Mouse (Mus musculus) kidney, embryonic 14.5 days (tissue): ENCODE data around the gene Gm42742. TPM values are rescaled to one million over a fixed set of nuclear protein-coding genes. Genes with fewer than 3 reads are reported as not detected.

ENCODE experiments used
- ATAC-seq: fragments of 200-750 bp; cut with Nextera tagmentation; 2 replicates; pipeline ENCODE4 v1.8.0; 2017; ENCODE audit warnings: moderate number of reproducible peaks, mild to moderate bottlenecking, moderate TSS enrichment, moderate library complexity; ENCODE audit not compliant: low FRiP score, low TSS enrichment
- H3K27ac ChIP-seq: fragments of 300-500 bp; sonication (generic); 2 replicates; pipeline ENCODE4 v1.5.1; 2014; ENCODE audit warnings: low read depth, mild to moderate bottlenecking, low read length, moderate library complexity, mixed read lengths
- H3K27me3 ChIP-seq: fragments of 300-500 bp; sonication (generic); 2 replicates; pipeline ENCODE4 v1.6.1; 2014; ENCODE audit warnings: mild to moderate bottlenecking, low read length; ENCODE audit not compliant: control insufficient read depth, insufficient read depth
- H3K36me3 ChIP-seq: fragments of 300-500 bp; sonication (generic); 2 replicates; pipeline ENCODE4 v1.6.1; 2014; ENCODE audit warnings: low read length, mixed read lengths; ENCODE audit not compliant: control insufficient read depth, insufficient read depth
- H3K4me1 ChIP-seq: fragments of 300-500 bp; sonication (generic); 2 replicates; pipeline ENCODE4 v1.6.1; 2014; ENCODE audit warnings: low read length, mixed read lengths; ENCODE audit not compliant: control insufficient read depth, insufficient read depth
- H3K4me2 ChIP-seq: fragments of 300-500 bp; sonication (generic); replicated peaks from 2 replicates; pipeline ENCODE4 v1.6.1; 2014; ENCODE audit warnings: low read depth, mild to moderate bottlenecking, low read length
- H3K4me3 ChIP-seq: fragments of 300-500 bp; sonication (generic); 2 replicates; pipeline ENCODE4 v1.5.1; 2014; ENCODE audit warnings: mild to moderate bottlenecking, low read length
- H3K9ac ChIP-seq: fragments of 300-500 bp; sonication (generic); 2 replicates; pipeline ENCODE4 v1.6.1; 2014; ENCODE audit warnings: low read depth, mild to moderate bottlenecking, low read length, moderate library complexity
- H3K9me3 ChIP-seq: fragments of 300-500 bp; sonication (generic); 2 replicates; pipeline ENCODE4 v1.6.1; 2016; ENCODE audit warnings: low read length; ENCODE audit not compliant: control insufficient read depth
- WGBS: fragments of 180-500 bp; shearing (Covaris S2); extraction: QIAGEN DNeasy Blood & Tissue Kit; methylation state at CpG from one replicate; pipeline ENCODE4 v1.1.7; 2014; 5-methylcytosine and 5-hydroxymethylcytosine counted together
- microRNA-seq: library from miRNA; unstranded; fragments of <30 nt; microRNA quantifications from one replicate; pipeline ENCODE4, GENCODE M21; 2016
- polyA plus RNA-seq: library from polyadenylated mRNA; unstranded; fragments of >200 nt; fragmentation: Nextera tagmentation; extraction: Ambion mirVana; gene quantifications from 2 replicates; pipeline ENCODE4 v1.2.1, GENCODE M21; 2014

Gm42742 gene
- polyA plus RNA-seq, 1 experiment from 2014 or later, result 65.4 TPM

GRCm38 (mm10) chr7:126975493-126975892 lies 45.4 kb downstream of the Gm42742 start:
- peak overlapping the region; percentile 58 for H3K4me2 ChIP-seq
- H3K36me3 ChIP-seq, result peaks cover 27% of the 10 kb centered on the region
- ATAC-seq, result peak; percentile 30; the same call in 1 of the 2 replicates
- H3K4me3 ChIP-seq, result peak overlapping the region; percentile 100
- peak overlapping the region; percentile 97 for H3K27ac ChIP-seq
- peak overlapping the region; percentile 42 for H3K9ac ChIP-seq
- 14% methylated on average over 8 of the region's 8 CpGs for WGBS
- no peaks in the 10 kb centered on the region for H3K9me3 ChIP-seq
- H3K4me1 ChIP-seq, result peaks cover 4% of the 10 kb centered on the region; the same call in 1 of the 2 replicates
- no peaks in the 10 kb centered on the region for H3K27me3 ChIP-seq

DNA sequence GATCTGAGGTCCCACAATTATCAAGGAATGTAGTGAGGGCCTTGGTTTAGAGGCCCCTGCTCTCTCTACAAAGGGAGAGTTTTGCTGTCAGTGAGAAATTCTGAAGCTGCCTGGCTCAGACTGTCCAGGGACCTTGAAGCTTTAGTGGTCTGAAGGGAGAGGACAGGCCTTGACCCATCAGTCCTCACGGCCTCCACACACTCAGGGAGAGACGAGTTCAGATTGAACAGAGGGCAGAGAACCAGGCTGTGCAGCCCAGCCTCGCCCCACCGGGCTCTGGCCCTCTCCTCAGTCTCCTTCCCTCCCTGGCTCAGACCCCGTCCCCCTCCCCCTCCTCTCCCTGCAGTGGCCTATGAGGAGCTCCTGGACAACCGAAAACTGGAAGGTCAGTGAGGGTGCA lies 53.5 kb downstream of the Gm42742 start:
- no peak overlapping the region for H3K27ac ChIP-seq
- H3K9ac ChIP-seq, result no peak overlapping the region
- no peak overlapping the region for H3K4me3 ChIP-seq
- H3K9me3 ChIP-seq, result no peaks in the 10 kb centered on the region
- H3K36me3 ChIP-seq, result no peaks in the 10 kb centered on the region
- peaks cover 19% of the 10 kb centered on the region for H3K27me3 ChIP-seq
- no peaks in the 10 kb centered on the region for H3K4me1 ChIP-seq
- 64% methylated on average over 6 of the region's 6 CpGs for WGBS
- no peak for ATAC-seq
- no peak overlapping the region for H3K4me2 ChIP-seq

- no peak for ATAC-seq
- H3K4me1 ChIP-seq, result no peaks in the 10 kb centered on the region
- no peak overlapping the region for H3K4me2 ChIP-seq
- no peak overlapping the region for H3K4me3 ChIP-seq
- H3K27me3 ChIP-seq, result peaks cover 20% of the 10 kb centered on the region
- H3K9ac ChIP-seq, result no peak overlapping the region
- no peaks in the 10 kb centered on the region for H3K9me3 ChIP-seq
- no peaks in the 10 kb centered on the region for H3K36me3 ChIP-seq
- WGBS, result 70% methylated on average over 3 of the region's 3 CpGs
- H3K27ac ChIP-seq, result no peak overlapping the region
These were observed 55.3 kb downstream of the Gm42742 start for GRCm38 (mm10) chr7:126965568-126965967.

Small RNAs within 50 kb of the gene (microRNA-seq; reads per million reads assigned to microRNA genes)
- gene Gm44343, result not detected

Other genes starting within 250 kb of the Gm42742 start
- gene Ypel3, start 244.1 kb downstream of the Gm42742 start, polyA plus RNA-seq, result 87.5 and 94.5 TPM in 2 replicates
- gene Tbx6, start 239.6 kb downstream of the Gm42742 start, polyA plus RNA-seq, result 0.24 and 0.36 TPM in 2 replicates
- 294 and 371 TPM in 2 replicates for gene Ppp4c, start 228.6 kb downstream of the Gm42742 start, polyA plus RNA-seq
- gene Fam57b, start 223.4 kb downstream of the Gm42742 start, polyA plus RNA-seq, result 0.15 TPM in 1 of 2 replicates, not detected in the other
- not detected in 2 replicates for gene 4930451I11Rik, start 189.5 kb downstream of the Gm42742 start, polyA plus RNA-seq
- 7.2 and 8.8 TPM in 2 replicates for gene Doc2a, start 173.7 kb downstream of the Gm42742 start, polyA plus RNA-seq
- gene Hirip3, start 159.1 kb downstream of the Gm42742 start, polyA plus RNA-seq, result 22.8 and 23.5 TPM in 2 replicates
- gene Ino80e, start 158.7 kb downstream of the Gm42742 start, polyA plus RNA-seq, result 92.4 and 94.0 TPM in 2 replicates
- 24.9 and 29.2 TPM in 2 replicates for gene Taok2, start 136.4 kb downstream of the Gm42742 start, polyA plus RNA-seq
- gene Tmem219, start 98.2 kb downstream of the Gm42742 start, polyA plus RNA-seq, result 27.4 and 30.5 TPM in 2 replicates
- gene Kctd13, start 92.2 kb downstream of the Gm42742 start, polyA plus RNA-seq, result 13.1 and 19.4 TPM in 2 replicates
- 0.16 and 0.34 TPM in 2 replicates for gene Asphd1, start 71.5 kb downstream of the Gm42742 start, polyA plus RNA-seq
- gene Sez6l2, start 70.5 kb downstream of the Gm42742 start, polyA plus RNA-seq, result 1.1 and 1.7 TPM in 2 replicates
- gene Cdipt, start 45.2 kb downstream of the Gm42742 start, polyA plus RNA-seq, result 77.4 and 89.1 TPM in 2 replicates
- gene Cdiptos, start 45.0 kb downstream of the Gm42742 start, polyA plus RNA-seq, result 1.3 and 2.5 TPM in 2 replicates
- gene Mvp, start 6.5 kb downstream of the Gm42742 start, polyA plus RNA-seq, result 7.7 and 9.7 TPM in 2 replicates
- gene Pagr1b, start 4.6 kb downstream of the Gm42742 start, polyA plus RNA-seq, result 0.31 and 0.38 TPM in 2 replicates
- 41.3 and 89.2 TPM in 2 replicates for gene Pagr1a, start 3.7 kb downstream of the Gm42742 start, polyA plus RNA-seq
- 4.1 and 9.6 TPM in 2 replicates for gene Prrt2, start 114 bp upstream of the Gm42742 start, polyA plus RNA-seq
- gene Maz, start 5.9 kb upstream of the Gm42742 start, polyA plus RNA-seq, result 73.1 and 77.6 TPM in 2 replicates
- 129 and 151 TPM in 2 replicates for gene Kif22, start 21.4 kb upstream of the Gm42742 start, polyA plus RNA-seq
- not detected in 2 replicates for gene Zg16, start 66.2 kb upstream of the Gm42742 start, polyA plus RNA-seq
- 3.5 TPM in 2 replicates for gene AI467606, start 70.3 kb upstream of the Gm42742 start, polyA plus RNA-seq
- gene Qprt, start 101.1 kb upstream of the Gm42742 start, polyA plus RNA-seq, result 8.9 and 13.0 TPM in 2 replicates
- gene Spn, start 116.7 kb upstream of the Gm42742 start, polyA plus RNA-seq, result 0.14 and 0.26 TPM in 2 replicates
- 41.0 and 57.6 TPM in 2 replicates for gene Cd2bp2, start 175.0 kb upstream of the Gm42742 start, polyA plus RNA-seq
- gene Tbc1d10b, start 187.4 kb upstream of the Gm42742 start, polyA plus RNA-seq, result 13.5 and 19.7 TPM in 2 replicates
- gene Mylpf, start 187.8 kb upstream of the Gm42742 start, polyA plus RNA-seq, result 10.3 and 11.2 TPM in 2 replicates
- 23.0 and 26.2 TPM in 2 replicates for gene Zfp553, start 212.0 kb upstream of the Gm42742 start, polyA plus RNA-seq
- 18.5 and 21.6 TPM in 2 replicates for gene Sept1, start 212.0 kb upstream of the Gm42742 start, polyA plus RNA-seq
- gene Zfp771, start 223.2 kb upstream of the Gm42742 start, polyA plus RNA-seq, result 59.3 and 94.9 TPM in 2 replicates
- gene Dctpp1, start 239.6 kb upstream of the Gm42742 start, polyA plus RNA-seq, result 252 and 290 TPM in 2 replicates